Mouse (Mus musculus): ENCODE data around the gene Smchd1.

DNA sequence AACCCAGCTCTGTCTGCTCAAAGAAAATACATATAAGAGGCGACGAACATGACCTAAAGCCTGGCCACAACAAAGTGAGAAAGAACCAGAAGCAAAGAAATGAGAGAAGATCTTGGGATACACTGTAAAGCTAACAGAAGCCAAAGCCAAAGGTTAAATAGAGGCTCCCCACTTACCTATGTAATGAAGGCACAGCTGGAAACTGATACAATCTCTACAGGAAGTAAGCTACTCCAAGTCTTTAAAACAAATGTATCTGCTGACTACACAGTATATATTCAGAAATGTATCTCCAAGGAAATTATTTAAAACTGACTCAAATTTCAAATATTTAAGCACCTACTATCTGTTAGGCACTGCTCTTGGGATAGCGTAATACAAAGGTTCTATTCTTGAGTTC lies 14.8 kb downstream of the Smchd1 start:
- TF ChIP-seq POLR2A (IDR thresholded peaks at IDR 0.05; ENCODE audit: low read depth, low read length) (no peak), CTCF (conservative IDR thresholded peaks at IDR 0.05; ENCODE audit: insufficient read depth, insufficient read length, low read depth, low read length) (no peak)

All from kidney, adult 2 months (tissue).